Mouse (Mus musculus): ENCODE measurements at regions not wholly inside any gene's neighbourhood (a gene's known extent, or its start where the extent isn't known, plus 50 kb on each side); places are given as distances from the start of the nearest gene placed in this dataset.

GRCm38 (mm10) chr17:59362110-59362509 lies 348.9 kb upstream of the Nudt12 start:
- Histone ChIP-seq H3K4me1 (ENCODE audit: control insufficient read depth in 1 of 2, insufficient read depth in 2 of 2, low read length in 2 of 2) (peaks cover 0 to 4% of the 10 kb centered on the region in 2 experiments; a peak in 1 of 4 replicates), H3K36me3 (ENCODE audit: control insufficient read depth in 1 of 2, insufficient read depth in 2 of 2, low read length in 2 of 2) (peaks cover 0 to 6% of the 10 kb centered on the region in 2 experiments; a peak in 2 of 4 replicates), H3K27me3 (ENCODE audit: control insufficient read depth in 1 of 2, insufficient read depth in 2 of 2, low read length in 2 of 2) (no peaks in the 10 kb centered on the region), H3K79me2 (ENCODE audit: control insufficient read depth, insufficient read depth, low read length, poor library complexity) (no peaks in the 10 kb centered on the region), H3K9me3 (replicated peaks; ENCODE audit: insufficient read depth, low read length) (no peaks in the 10 kb centered on the region), H3K27ac (ENCODE audit: control insufficient read depth, low read depth, low read length) (no peak overlapping the region), H3K9ac (ENCODE audit: control insufficient read depth, low read depth, low read length, poor library complexity, severe bottlenecking) (no peak overlapping the region), H3K4me3 (ENCODE audit: control insufficient read depth in 1 of 2, insufficient read depth in 1 of 2, low read depth in 2 of 2, low read length in 2 of 2) (no peak overlapping the region)
- TF ChIP-seq HCFC1 (IDR thresholded peaks at IDR 0.05; ENCODE audit: low read depth, low read length) = no peak
- no peak for TF ChIP-seq TBP (IDR thresholded peaks at IDR 0.05; ENCODE audit: low read depth, low read length)
- no peak for TF ChIP-seq MYC (IDR thresholded peaks at IDR 0.05; ENCODE audit: low read depth, low read length)
- no peak for TF ChIP-seq E2F4 (IDR thresholded peaks at IDR 0.05; ENCODE audit: borderline replicate concordance, low read depth, low read length)
- no peak for TF ChIP-seq MAX (IDR thresholded peaks at IDR 0.05; ENCODE audit: low read length)
- TF ChIP-seq EP300 (IDR thresholded peaks at IDR 0.05; ENCODE audit: low read depth in 1 of 2, low read length in 2 of 2) = no peak
- TF ChIP-seq KAT2A (conservative IDR thresholded peaks at IDR 0.05; ENCODE audit: low read depth, low read length) = no peak
- no peak for TF ChIP-seq UBTF (IDR thresholded peaks at IDR 0.05; ENCODE audit: borderline replicate concordance, insufficient read depth, low read depth, low read length)
- no peak for TF ChIP-seq CTCF (IDR thresholded peaks at IDR 0.05 in 2 of 3, conservative IDR thresholded peaks at IDR 0.05 in 1 of 3; ENCODE audit: control insufficient read depth in 1 of 3, insufficient read depth in 1 of 3, low read depth in 2 of 3, low read length in 3 of 3, poor library complexity in 1 of 3, severe bottlenecking in 1 of 3)
- no peak for TF ChIP-seq MEF2A (IDR thresholded peaks at IDR 0.05; ENCODE audit: extremely low read depth, insufficient replicate concordance, low read depth, low read length, poor library complexity, severe bottlenecking)
- no peak for TF ChIP-seq NRF1 (IDR thresholded peaks at IDR 0.05; ENCODE audit: insufficient read depth, low read depth, low read length, poor library complexity, severe bottlenecking)
- no peak for TF ChIP-seq BHLHE40 (IDR thresholded peaks at IDR 0.05; ENCODE audit: borderline replicate concordance, low read depth, low read length)
- no peak for DNase-seq (ENCODE audit: low read depth, low spot score)

- TF ChIP-seq TCF12 (IDR thresholded peaks at IDR 0.05; ENCODE audit: low read depth, low read length) (no peak), SMC3 (IDR thresholded peaks at IDR 0.05; ENCODE audit: low read depth, low read length) (no peak), CHD1 (IDR thresholded peaks at IDR 0.05; ENCODE audit: low read depth, low read length) (no peak), SIN3A (IDR thresholded peaks at IDR 0.05; ENCODE audit: low read length) (no peak), EP300 (IDR thresholded peaks at IDR 0.05; ENCODE audit: low read depth in 1 of 2, low read length in 2 of 2) (no peak), MAZ (IDR thresholded peaks at IDR 0.05; ENCODE audit: low read depth, low read length) (no peak), POLR2AphosphoS5 (IDR thresholded peaks at IDR 0.05; ENCODE audit: borderline replicate concordance, low read depth, low read length) (no peak), JUND (IDR thresholded peaks at IDR 0.05; ENCODE audit: low read depth, low read length) (no peak), ZKSCAN1 (IDR thresholded peaks at IDR 0.05; ENCODE audit: low read depth, low read length) (no peak), CTCF (IDR thresholded peaks at IDR 0.05 in 2 of 3, conservative IDR thresholded peaks at IDR 0.05 in 1 of 3; ENCODE audit: control insufficient read depth in 1 of 3, insufficient read depth in 1 of 3, low read depth in 2 of 3, low read length in 3 of 3, poor library complexity in 1 of 3, severe bottlenecking in 1 of 3) (no peak), RCOR1 (IDR thresholded peaks at IDR 0.05; ENCODE audit: low read depth, low read length) (no peak), E2F4 (IDR thresholded peaks at IDR 0.05; ENCODE audit: borderline replicate concordance, low read depth, low read length) (no peak)
- H3K27me3 ChIP-seq (ENCODE audit: control insufficient read depth in 1 of 2, insufficient read depth in 2 of 2, low read length in 2 of 2) = no peaks in the 10 kb centered on the region
- peaks cover 0 to 6% of the 10 kb centered on the region in 2 experiments; a peak in 2 of 4 replicates for H3K36me3 ChIP-seq (ENCODE audit: control insufficient read depth in 1 of 2, insufficient read depth in 2 of 2, low read length in 2 of 2)
- H3K79me2 ChIP-seq (ENCODE audit: control insufficient read depth, insufficient read depth, low read length, poor library complexity) = no peaks in the 10 kb centered on the region
- H3K9me3 ChIP-seq (replicated peaks; ENCODE audit: insufficient read depth, low read length) = no peaks in the 10 kb centered on the region
- H3K4me1 ChIP-seq (ENCODE audit: control insufficient read depth in 1 of 2, insufficient read depth in 2 of 2, low read length in 2 of 2) = peaks cover 3 to 4% of the 10 kb centered on the region in 2 experiments; a peak in 3 of 4 replicates
- H3K9ac ChIP-seq (ENCODE audit: control insufficient read depth, low read depth, low read length, poor library complexity, severe bottlenecking) = no peak overlapping the region
- no peak overlapping the region for H3K27ac ChIP-seq (ENCODE audit: control insufficient read depth, low read depth, low read length)
- DNase-seq (ENCODE audit: low read depth, low spot score) = no peak
- H3K4me3 ChIP-seq (ENCODE audit: control insufficient read depth in 1 of 2, insufficient read depth in 1 of 2, low read depth in 2 of 2, low read length in 2 of 2) = no peak overlapping the region
Observed at GRCm38 (mm10) chr17:59361119-59361518, 347.9 kb upstream of the Nudt12 start.

Measured in MEL (cell line).